Comparison of ENCODE assay signal across 9 mouse cellular contexts in genomic region chr9:89621750-89622149, GRCm38 (mm10). TPM values are rescaled to one million over a fixed set of nuclear protein-coding genes. Genes with fewer than 3 reads are reported as not detected.
A peak's percentile ranks its signal among the peaks of the same experiment; 100 is the strongest.
DNase-seq lines count a peak whose midpoint lies in the region; ATAC-seq and TF ChIP-seq lines count a peak whose summit lies in the region.
"Had no signal": no experiment of that assay in that cellular context is flagged by ENCODE, and none has a peak within 500 bp of the region (broad histone marks: within the 10 kb centered on the region; RNA-seq: fewer than 3 reads in every experiment).

No protein-coding gene starts in this region.

- no peak for DNase-seq in kidney, postnatal 4 days
- DNase-seq in cerebellum, postnatal 10 days = peak; percentile 88 to 92
- peak; percentile 44 for DNase-seq in midbrain, postnatal 0 days (ENCODE audit: low spot score)
- no peak for DNase-seq in layer of hippocampus, adult 18-20 months (ENCODE audit: low spot score in 2 of 2)
- DNase-seq in liver = no peak
- DNase-seq: lung, postnatal 36 days had no signal

- H3K4me3 ChIP-seq in kidney, embryonic 15.5 days (replicated peaks) = peak overlapping the region; percentile 50
- peak overlapping the region; percentile 59 for H3K4me3 ChIP-seq in hindbrain, embryonic 13.5 days
- peak overlapping the region; percentile 64 for H3K4me3 ChIP-seq in midbrain, postnatal 0 days (ENCODE audit: low read depth, low read length)

- ATAC-seq in kidney, embryonic 15.5 days (replicated peaks; ENCODE audit: low FRiP score) = no peak
- no peak for ATAC-seq in hindbrain, embryonic 13.5 days (ENCODE audit: low FRiP score)
- no peak for ATAC-seq in midbrain, postnatal 0 days (ENCODE audit: low FRiP score)
- ATAC-seq in erythroblast, adult 5-6 weeks (replicated peaks; ENCODE audit: low FRiP score, poor library complexity, severe bottlenecking) = no peak

- no peak overlapping the region for H3K9ac ChIP-seq in kidney, embryonic 15.5 days
- H3K9ac ChIP-seq in hindbrain, embryonic 13.5 days = peak overlapping the region; percentile 80; the same call in 1 of the 2 replicates
- H3K9ac ChIP-seq in midbrain, postnatal 0 days (replicated peaks; ENCODE audit: low read length, poor library complexity, severe bottlenecking) = 0 out of 2 replicates have a peak overlapping the region, but pooled peaks have one; percentile 47

- H3K36me3 ChIP-seq in kidney, embryonic 15.5 days = no peaks in the 10 kb centered on the region
- no peaks in the 10 kb centered on the region for H3K36me3 ChIP-seq in hindbrain, embryonic 13.5 days
- no peaks in the 10 kb centered on the region for H3K36me3 ChIP-seq in midbrain, postnatal 0 days (ENCODE audit: insufficient read depth, low read length)

- peaks cover 59% of the 10 kb centered on the region for H3K27me3 ChIP-seq in kidney, embryonic 15.5 days
- peaks cover 48% of the 10 kb centered on the region for H3K27me3 ChIP-seq in hindbrain, embryonic 13.5 days
- peaks cover 11% of the 10 kb centered on the region; the same call in 1 of the 2 replicates for H3K27me3 ChIP-seq in midbrain, postnatal 0 days (ENCODE audit: insufficient read depth, low read length)

- H3K27ac ChIP-seq in kidney, embryonic 15.5 days = no peak overlapping the region
- peak overlapping the region; percentile 52; the same call in 1 of the 2 replicates for H3K27ac ChIP-seq in hindbrain, embryonic 13.5 days
- H3K27ac ChIP-seq in midbrain, postnatal 0 days (ENCODE audit: low read depth, low read length) = no peak overlapping the region

- no peaks in the 10 kb centered on the region for H3K9me3 ChIP-seq in kidney, embryonic 15.5 days (replicated peaks)
- H3K9me3 ChIP-seq in hindbrain, embryonic 13.5 days = no peaks in the 10 kb centered on the region
- H3K9me3 ChIP-seq in midbrain, postnatal 0 days (ENCODE audit: low read length) = no peaks in the 10 kb centered on the region

- H3K4me2 ChIP-seq in kidney, embryonic 15.5 days = peak overlapping the region; percentile 94
- H3K4me2 ChIP-seq in hindbrain, embryonic 13.5 days = peak overlapping the region; percentile 98
- H3K4me2 ChIP-seq in midbrain, postnatal 0 days (ENCODE audit: low read depth, low read length, poor library complexity, severe bottlenecking) = peak overlapping the region; percentile 93

- 4% methylated on average over 11 of the region's 11 CpGs for WGBS in kidney, embryonic 15.5 days
- 6% methylated on average over 11 of the region's 11 CpGs for WGBS in hindbrain, embryonic 13.5 days
- 8% methylated on average over 11 of the region's 11 CpGs for whole genome bisulfite sequencing in midbrain, postnatal 0 days

- no peak for TF ChIP-seq CTCF in midbrain, postnatal 0 days (IDR thresholded peaks at IDR 0.05)

- peaks cover 15% of the 10 kb centered on the region for H3K4me1 ChIP-seq in kidney, embryonic 15.5 days
- peaks cover 26% of the 10 kb centered on the region for H3K4me1 ChIP-seq in hindbrain, embryonic 13.5 days (replicated peaks)
- H3K4me1 ChIP-seq in midbrain, postnatal 0 days (ENCODE audit: insufficient read depth, low read length) = peaks cover 2% of the 10 kb centered on the region; the same call in 1 of the 2 replicates

RNA-seq across cellular contexts. Expression of gene Minar1, which starts 1.2 kb away (rescaled TPM):
- 0.08 TPM in 2 replicates for polyA plus RNA-seq in kidney, embryonic 15.5 days (2015; fragmentation: Nextera tagmentation; extraction: Ambion mirVana)
- 2.4 and 2.8 TPM in 2 replicates for polyA plus RNA-seq in hindbrain, embryonic 13.5 days (2015; fragmentation: Nextera tagmentation; extraction: Ambion mirVana)
- total RNA-seq in midbrain, postnatal 0 days (2014; rRNA removed) = 17.3 and 17.7 TPM in 2 replicates
- 3.1 and 3.5 TPM in 2 replicates for polyA plus RNA-seq in midbrain, postnatal 0 days (2015; fragmentation: Nextera tagmentation; extraction: Ambion mirVana)
- total RNA-seq in erythroblast, adult 5-6 weeks (2015; ENCODE audit: low replicate concordance) = not detected in 2 replicates
- 0.17 TPM in 1 of 2 replicates, not detected in the other for total RNA-seq in erythroblast, adult 5-6 weeks (2017; ENCODE audit: low replicate concordance)
- 1 to 10 TPM; 3.4 to 4.6 TPM for total RNA-seq in layer of hippocampus, adult 18-20 months (2021)

Comparison
In these comparisons a context has a peak if more than half of its experiments do, and no peak if none do; other contexts are left out.
1. DNase-seq: peak in cerebellum, postnatal 10 days (2 of 2) and midbrain, postnatal 0 days (single experiment); none in kidney, postnatal 4 days (0 of 2), layer of hippocampus, adult 18-20 months (0 of 2) and liver (single experiment).
2. Peak in every context shown above with its lines, with median percentiles within 50 percentile points of each other: H3K4me2 ChIP-seq and H3K4me3 ChIP-seq.